Comparison of ENCODE assay signal across 22 mouse cellular contexts in genomic region chr7:100572061-100572460, GRCm38 (mm10). TPM values are rescaled to one million over a fixed set of nuclear protein-coding genes. Genes with fewer than 3 reads are reported as not detected.
A peak's percentile ranks its signal among the peaks of the same experiment; 100 is the strongest.
DNase-seq lines count a peak whose midpoint lies in the region; ATAC-seq and TF ChIP-seq lines count a peak whose summit lies in the region.
"Had no signal": no experiment of that assay in that cellular context is flagged by ENCODE, and none has a peak within 500 bp of the region (broad histone marks: within the 10 kb centered on the region; RNA-seq: fewer than 3 reads in every experiment).

No protein-coding gene starts in this region.

- TF ChIP-seq CTCF in liver, postnatal 0 days (IDR thresholded peaks at IDR 0.05; ENCODE audit: low read depth): no peak

- TF ChIP-seq EP300 in liver, postnatal 0 days (IDR thresholded peaks at IDR 0.05; ENCODE audit: low read depth): no peak

- H3K9ac ChIP-seq in heart, embryonic 11.5 days (ENCODE audit: low read depth, low read length): no peak overlapping the region
- no peak overlapping the region for H3K9ac ChIP-seq in liver, postnatal 0 days (replicated peaks)
- no peak overlapping the region for H3K9ac ChIP-seq in forebrain, embryonic 13.5 days
- H3K9ac ChIP-seq: embryonic facial prominence, embryonic 13.5 days; hindbrain, embryonic 12.5 days; limb, embryonic 13.5 days; lung, embryonic 15.5 days; midbrain, embryonic 15.5 days had no signal

- no peak overlapping the region for H3K27ac ChIP-seq in heart, embryonic 11.5 days (ENCODE audit: low read depth, low read length)
- peak overlapping the region; percentile 4; the same call in 1 of the 2 replicates for H3K27ac ChIP-seq in liver, postnatal 0 days (ENCODE audit: low read depth)
- H3K27ac ChIP-seq in forebrain, embryonic 13.5 days: no peak overlapping the region
- H3K27ac ChIP-seq: embryonic facial prominence, embryonic 13.5 days; heart, adult 2 months; hindbrain, embryonic 12.5 days; limb, embryonic 13.5 days; lung, embryonic 15.5 days; midbrain, embryonic 15.5 days had no signal

- H3K4me3 ChIP-seq in heart, embryonic 11.5 days (ENCODE audit: low read depth, low read length): no peak overlapping the region
- H3K4me3 ChIP-seq in liver, postnatal 0 days (ENCODE audit: low read depth, low read length): no peak overlapping the region
- no peak overlapping the region for H3K4me3 ChIP-seq in forebrain, embryonic 13.5 days
- H3K4me3 ChIP-seq: embryonic facial prominence, embryonic 13.5 days; heart, adult 2 months; hindbrain, embryonic 12.5 days; limb, embryonic 13.5 days; lung, embryonic 15.5 days; midbrain, embryonic 15.5 days; myocyte had no signal

- H3K27me3 ChIP-seq in heart, embryonic 11.5 days (ENCODE audit: control insufficient read depth, insufficient read depth, low read length): no peaks in the 10 kb centered on the region
- no peaks in the 10 kb centered on the region for H3K27me3 ChIP-seq in liver, postnatal 0 days (ENCODE audit: insufficient read depth, low read length)
- H3K27me3 ChIP-seq in forebrain, embryonic 13.5 days: no peaks in the 10 kb centered on the region
- H3K27me3 ChIP-seq: embryonic facial prominence, embryonic 13.5 days; hindbrain, embryonic 12.5 days; limb, embryonic 13.5 days; lung, embryonic 15.5 days; midbrain, embryonic 15.5 days had no signal

- H3K36me3 ChIP-seq in heart, embryonic 11.5 days (ENCODE audit: control insufficient read depth, insufficient read depth, low read length): peaks cover 4% of the 10 kb centered on the region; the same call in 1 of the 2 replicates
- peaks cover 8% of the 10 kb centered on the region; the same call in 1 of the 2 replicates for H3K36me3 ChIP-seq in liver, postnatal 0 days (replicated peaks; ENCODE audit: insufficient read depth, low read length)
- H3K36me3 ChIP-seq in forebrain, embryonic 13.5 days (ENCODE audit: poor library complexity, severe bottlenecking): peaks cover 6% of the 10 kb centered on the region; the same call in 1 of the 2 replicates
- H3K36me3 ChIP-seq: lung, embryonic 15.5 days; midbrain, embryonic 15.5 days had no signal

- DNase-seq in heart, adult 11 months: peak; percentile 65
- peak; percentile 56 for DNase-seq in cerebellum, adult 8-10 months
- peak; percentile 66 for DNase-seq in cerebellum, postnatal 36 days
- no peak for DNase-seq in liver, postnatal 0 days
- no peak for DNase-seq in thymus, postnatal 25 days
- DNase-seq: embryo, embryonic 11 days; gastrocnemius, postnatal 25 days; heart, adult 2 months; kidney, postnatal 25 days; lung, postnatal 36 days had no signal

- H3K4me2 ChIP-seq in heart, embryonic 11.5 days: no peak overlapping the region
- no peak overlapping the region for H3K4me2 ChIP-seq in liver, postnatal 0 days (ENCODE audit: low read depth, low read length)
- H3K4me2 ChIP-seq in forebrain, embryonic 13.5 days: no peak overlapping the region
- H3K4me2 ChIP-seq: embryonic facial prominence, embryonic 13.5 days; hindbrain, embryonic 12.5 days; limb, embryonic 13.5 days; lung, embryonic 15.5 days; midbrain, embryonic 15.5 days had no signal

- no peaks in the 10 kb centered on the region for H3K9me3 ChIP-seq in heart, embryonic 11.5 days (replicated peaks; ENCODE audit: control insufficient read depth, low read length)
- no peaks in the 10 kb centered on the region for H3K9me3 ChIP-seq in liver, postnatal 0 days (ENCODE audit: low read length)
- no peaks in the 10 kb centered on the region for H3K9me3 ChIP-seq in forebrain, embryonic 13.5 days (replicated peaks)
- H3K9me3 ChIP-seq: hindbrain, embryonic 12.5 days; limb, embryonic 13.5 days; lung, embryonic 15.5 days; midbrain, embryonic 15.5 days had no signal

- 75% methylated on average over 4 of the region's 4 CpGs for WGBS in heart, embryonic 11.5 days (ENCODE audit: insufficient replicate concordance)
- 79% methylated on average over 4 of the region's 4 CpGs for WGBS in liver, postnatal 0 days (ENCODE audit: insufficient replicate concordance)
- WGBS in forebrain, embryonic 13.5 days: 83% methylated on average over 4 of the region's 4 CpGs

- H3K4me1 ChIP-seq in heart, embryonic 11.5 days (ENCODE audit: control insufficient read depth, insufficient read depth, low read length): no peaks in the 10 kb centered on the region
- H3K4me1 ChIP-seq in liver, postnatal 0 days (ENCODE audit: insufficient read depth): peaks cover 20% of the 10 kb centered on the region
- no peaks in the 10 kb centered on the region for H3K4me1 ChIP-seq in forebrain, embryonic 13.5 days
- H3K4me1 ChIP-seq: embryonic facial prominence, embryonic 13.5 days; hindbrain, embryonic 12.5 days; limb, embryonic 13.5 days; lung, embryonic 15.5 days; midbrain, embryonic 15.5 days had no signal

- no peak for ATAC-seq in heart, embryonic 11.5 days (replicated peaks; ENCODE audit: insufficient number of reproducible peaks, low FRiP score, low TSS enrichment)
- no peak for ATAC-seq in liver, postnatal 0 days
- ATAC-seq in forebrain, embryonic 13.5 days: no peak
- ATAC-seq: forebrain, embryonic 16.5 days; intestine, postnatal 0 days; midbrain, embryonic 15.5 days had no signal

RNA-seq across cellular contexts. Expression of gene Rab6a, which starts 35.1 kb away (rescaled TPM):
- polyA plus RNA-seq in heart, embryonic 11.5 days (2014; fragmentation: Nextera tagmentation; extraction: Ambion mirVana): 115 and 128 TPM in 2 replicates
- 44.8 and 51.0 TPM in 2 replicates for polyA plus RNA-seq in liver, postnatal 0 days (2015; fragmentation: Nextera tagmentation; extraction: Ambion mirVana)
- 147 and 152 TPM in 2 replicates for polyA plus RNA-seq in forebrain, embryonic 13.5 days (2015; fragmentation: Nextera tagmentation; extraction: Ambion mirVana)

RNA-seq across cellular contexts. Expression of gene Coa4, which starts 35.2 kb away (rescaled TPM):
- 24.4 and 27.0 TPM in 2 replicates for polyA plus RNA-seq in heart, embryonic 11.5 days (2014; fragmentation: Nextera tagmentation; extraction: Ambion mirVana)
- 11.9 and 12.4 TPM in 2 replicates for polyA plus RNA-seq in liver, postnatal 0 days (2015; fragmentation: Nextera tagmentation; extraction: Ambion mirVana)
- 17.0 TPM in 2 replicates for polyA plus RNA-seq in forebrain, embryonic 13.5 days (2015; fragmentation: Nextera tagmentation; extraction: Ambion mirVana)

RNA-seq across cellular contexts. Expression of gene Mrpl48, which starts 36.0 kb away (rescaled TPM):
- 76.9 and 77.3 TPM in 2 replicates for polyA plus RNA-seq in heart, embryonic 11.5 days (2014; fragmentation: Nextera tagmentation; extraction: Ambion mirVana)
- 52.5 and 54.5 TPM in 2 replicates for polyA plus RNA-seq in liver, postnatal 0 days (2015; fragmentation: Nextera tagmentation; extraction: Ambion mirVana)
- 67.6 and 69.9 TPM in 2 replicates for polyA plus RNA-seq in forebrain, embryonic 13.5 days (2015; fragmentation: Nextera tagmentation; extraction: Ambion mirVana)

RNA-seq across cellular contexts. Expression of gene Dnajb13, which starts 57.3 kb away (rescaled TPM):
- 0.19 and 0.21 TPM in 2 replicates for polyA plus RNA-seq in heart, embryonic 11.5 days (2014; fragmentation: Nextera tagmentation; extraction: Ambion mirVana)
- polyA plus RNA-seq in liver, postnatal 0 days (2015; fragmentation: Nextera tagmentation; extraction: Ambion mirVana): 1.0 and 1.8 TPM in 2 replicates
- 2.1 and 3.7 TPM in 2 replicates for polyA plus RNA-seq in forebrain, embryonic 13.5 days (2015; fragmentation: Nextera tagmentation; extraction: Ambion mirVana)
- polyA plus RNA-seq: erythroblast, embryonic 14.5 days; heart, embryonic 14.5 days had no signal

Comparison
In these comparisons a context has a peak if more than half of its experiments do, and no peak if none do; other contexts are left out.
1. DNase-seq: peak in heart, adult 11 months (single experiment), cerebellum, adult 8-10 months (single experiment) and cerebellum, postnatal 36 days (2 of 2); none in liver, postnatal 0 days (single experiment) and thymus, postnatal 25 days (single experiment).